In genomic region chr17:72144946-72145598, GRCm38 (mm10) we compare ENCODE assay signal across 18 mouse cellular contexts.
A peak's percentile ranks its signal among the peaks of the same experiment; 100 is the strongest.
DNase-seq lines count a peak whose midpoint lies in the region; ATAC-seq and TF ChIP-seq lines count a peak whose summit lies in the region.
"Had no signal": no experiment of that assay in that cellular context is flagged by ENCODE, and none has a peak within 500 bp of the region (broad histone marks: within the 10 kb centered on the region; RNA-seq: fewer than 3 reads in every experiment).

No protein-coding gene starts in this region.

- H3K9me3 ChIP-seq in lung, embryonic 15.5 days = no peaks in the 10 kb centered on the region
- H3K9me3 ChIP-seq in kidney, embryonic 15.5 days (replicated peaks) = no peaks in the 10 kb centered on the region
- H3K9me3 ChIP-seq in liver, embryonic 12.5 days (replicated peaks) = no peaks in the 10 kb centered on the region
- H3K9me3 ChIP-seq: hindbrain, embryonic 15.5 days; limb, embryonic 15.5 days; stomach, embryonic 15.5 days had no signal

- no peak overlapping the region for H3K4me3 ChIP-seq in lung, embryonic 15.5 days
- H3K4me3 ChIP-seq in lung, adult 2 months (replicated peaks; ENCODE audit: extremely low read depth, low read depth, low read length) = no peak overlapping the region
- H3K4me3 ChIP-seq in kidney, embryonic 15.5 days (replicated peaks) = no peak overlapping the region
- H3K4me3 ChIP-seq in liver, embryonic 12.5 days = no peak overlapping the region
- H3K4me3 ChIP-seq: heart, adult 2 months; hindbrain, embryonic 15.5 days; limb, embryonic 15.5 days; midbrain, embryonic 12.5 days; myocyte; stomach, embryonic 15.5 days had no signal

- H3K4me2 ChIP-seq in lung, embryonic 15.5 days = no peak overlapping the region
- H3K4me2 ChIP-seq in kidney, embryonic 15.5 days = no peak overlapping the region
- H3K4me2 ChIP-seq in liver, embryonic 12.5 days = no peak overlapping the region
- H3K4me2 ChIP-seq: hindbrain, embryonic 15.5 days; limb, embryonic 15.5 days; midbrain, embryonic 12.5 days; stomach, embryonic 15.5 days had no signal

- H3K27ac ChIP-seq in lung, embryonic 15.5 days = no peak overlapping the region
- 0 out of 2 replicates have a peak overlapping the region, but pooled peaks have one; percentile 20 for H3K27ac ChIP-seq in kidney, embryonic 15.5 days
- no peak overlapping the region for H3K27ac ChIP-seq in liver, embryonic 12.5 days
- H3K27ac ChIP-seq: heart, adult 2 months; hindbrain, embryonic 15.5 days; limb, embryonic 15.5 days; midbrain, embryonic 12.5 days; stomach, embryonic 15.5 days had no signal

- no peak for TF ChIP-seq POLR2A in lung, adult 2 months (IDR thresholded peaks at IDR 0.05; ENCODE audit: borderline replicate concordance, extremely low read depth, low read depth, low read length)

- peak; percentile 19; the same call in 1 of the 2 replicates for ATAC-seq in lung, embryonic 15.5 days (ENCODE audit: borderline replicate concordance, extremely low read depth, low FRiP score, low TSS enrichment)
- peak; percentile 80 for ATAC-seq in kidney, embryonic 15.5 days (replicated peaks; ENCODE audit: low FRiP score)
- peak; percentile 31; the same call in 1 of the 2 replicates for ATAC-seq in megakaryocyte progenitor cell, adult 5-6 weeks (replicated peaks; ENCODE audit: poor library complexity)
- ATAC-seq in liver, embryonic 12.5 days = no peak
- ATAC-seq: forebrain, postnatal 0 days; intestine, embryonic 16.5 days; liver, postnatal 0 days had no signal

- H3K4me1 ChIP-seq in lung, embryonic 15.5 days = no peaks in the 10 kb centered on the region
- H3K4me1 ChIP-seq in lung, adult 2 months (ENCODE audit: control insufficient read depth, insufficient read depth, low read length) = no peaks in the 10 kb centered on the region
- H3K4me1 ChIP-seq in kidney, embryonic 15.5 days = peaks cover 4% of the 10 kb centered on the region
- H3K4me1 ChIP-seq in liver, embryonic 12.5 days = no peaks in the 10 kb centered on the region
- H3K4me1 ChIP-seq: limb, embryonic 15.5 days; midbrain, embryonic 12.5 days; stomach, embryonic 15.5 days had no signal

- DNase-seq in lung, adult 2 months = no peak
- DNase-seq in forelimb bud, embryonic 11.5 days (ENCODE audit: low read depth, low spot score) = peak; percentile 8
- DNase-seq in urinary bladder, adult 18-20 months (ENCODE audit: low spot score in 2 of 2) = no peak
- DNase-seq: forebrain, postnatal 0 days; heart, adult 2 months; liver, postnatal 0 days; lung, postnatal 4 days; thymus, adult 2 months had no signal

- H3K36me3 ChIP-seq in lung, embryonic 15.5 days = no peaks in the 10 kb centered on the region
- no peaks in the 10 kb centered on the region for H3K36me3 ChIP-seq in kidney, embryonic 15.5 days
- no peaks in the 10 kb centered on the region for H3K36me3 ChIP-seq in liver, embryonic 12.5 days
- H3K36me3 ChIP-seq: hindbrain, embryonic 15.5 days; limb, embryonic 15.5 days; midbrain, embryonic 12.5 days; stomach, embryonic 15.5 days had no signal

- 68% methylated on average over 7 of the region's 7 CpGs for WGBS in lung, embryonic 15.5 days
- 66% methylated on average over 7 of the region's 7 CpGs for WGBS in lung, adult 2 months
- WGBS in kidney, embryonic 15.5 days = 27% methylated on average over 7 of the region's 7 CpGs
- WGBS in liver, embryonic 12.5 days (ENCODE audit: insufficient replicate concordance) = 66% methylated on average over 7 of the region's 7 CpGs

- no peaks in the 10 kb centered on the region for H3K27me3 ChIP-seq in lung, embryonic 15.5 days
- H3K27me3 ChIP-seq in kidney, embryonic 15.5 days = peaks cover 7% of the 10 kb centered on the region
- no peaks in the 10 kb centered on the region for H3K27me3 ChIP-seq in liver, embryonic 12.5 days (replicated peaks)
- H3K27me3 ChIP-seq: hindbrain, embryonic 15.5 days; limb, embryonic 15.5 days; midbrain, embryonic 12.5 days; stomach, embryonic 15.5 days had no signal

- no peak overlapping the region for H3K9ac ChIP-seq in lung, embryonic 15.5 days
- H3K9ac ChIP-seq in kidney, embryonic 15.5 days = no peak overlapping the region
- no peak overlapping the region for H3K9ac ChIP-seq in liver, embryonic 12.5 days
- H3K9ac ChIP-seq: forebrain, postnatal 0 days; hindbrain, embryonic 15.5 days; limb, embryonic 15.5 days; liver, postnatal 0 days; midbrain, embryonic 12.5 days; stomach, embryonic 15.5 days had no signal

- no peak for TF ChIP-seq CTCF in lung, adult 2 months (IDR thresholded peaks at IDR 0.05; ENCODE audit: insufficient read depth, low read length)
